Mouse (Mus musculus) heart, embryonic 14.5 days (tissue): ENCODE results near the gene Gdf1. TPM values are rescaled to one million over a fixed set of nuclear protein-coding genes. Genes with fewer than 3 reads are reported as not detected.

Experiments used
- ATAC-seq: fragments of 200-750 bp; cut with Nextera tagmentation; 2 replicates; pipeline ENCODE4 v1.8.0; 2017; ENCODE audit warnings: low read depth, moderate TSS enrichment; ENCODE audit not compliant: insufficient number of reproducible peaks, insufficient read depth, low FRiP score
- H3K27ac ChIP-seq, 2 experiments: fragments of 200-500 bp in 1 of 2; fragments of 300-500 bp in 1 of 2; sonication (generic) in 1 of 2; replicated peaks in 1 of 2; 2 replicates each; pipeline ENCODE4 v1.5.1; 2012 to 2014; ENCODE audit warnings: low read depth in 2 of 2, low read length in 2 of 2, control low read depth in 1 of 2, mild to moderate bottlenecking in 1 of 2, mixed read lengths in 1 of 2; ENCODE audit not compliant: control insufficient read depth in 1 of 2, insufficient read depth in 1 of 2
- H3K27me3 ChIP-seq: fragments of 300-500 bp; sonication (generic); 2 replicates; pipeline ENCODE4 v1.6.1; 2014; ENCODE audit warnings: mild to moderate bottlenecking, low read length, control low read depth; ENCODE audit not compliant: control insufficient read depth, insufficient read depth
- H3K36me3 ChIP-seq: fragments of 300-500 bp; sonication (generic); 2 replicates; pipeline ENCODE4 v1.6.1; 2014; ENCODE audit warnings: mild to moderate bottlenecking, control low read depth, low read length, mixed read lengths; ENCODE audit not compliant: control insufficient read depth, insufficient read depth
- H3K4me1 ChIP-seq, 2 experiments: fragments of 200-500 bp in 1 of 2; fragments of 300-500 bp in 1 of 2; sonication (generic) in 1 of 2; 2 replicates each; pipeline ENCODE4 v1.6.1; 2012 to 2014; ENCODE audit warnings: low read length in 2 of 2, control low read depth in 1 of 2, mixed read lengths in 1 of 2; ENCODE audit not compliant: control insufficient read depth in 2 of 2, insufficient read depth in 2 of 2
- H3K4me2 ChIP-seq: fragments of 300-500 bp; sonication (generic); 2 replicates; pipeline ENCODE4 v1.6.1; 2014; ENCODE audit warnings: mild to moderate bottlenecking, low read length
- H3K4me3 ChIP-seq, 2 experiments: fragments of 200-500 bp in 1 of 2; fragments of 300-500 bp in 1 of 2; sonication (generic) in 1 of 2; 2 replicates each; pipeline ENCODE4 v1.5.1; 2012 to 2014; ENCODE audit warnings: low read length in 2 of 2, mild to moderate bottlenecking in 2 of 2, control low read depth in 1 of 2, low read depth in 1 of 2, moderate library complexity in 1 of 2; ENCODE audit not compliant: control insufficient read depth in 1 of 2, insufficient read depth in 1 of 2
- H3K9ac ChIP-seq: fragments of 300-500 bp; sonication (generic); 2 replicates; pipeline ENCODE4 v1.6.1; 2014; ENCODE audit warnings: mild to moderate bottlenecking, low read length
- H3K9me3 ChIP-seq: fragments of 300-500 bp; sonication (generic); 2 replicates; pipeline ENCODE4 v1.6.1; 2016; ENCODE audit warnings: low read length, control low read depth; ENCODE audit not compliant: control insufficient read depth
- WGBS: fragments of 180-500 bp; shearing (Covaris S2); extraction: QIAGEN DNeasy Blood & Tissue Kit; methylation state at CpG from one replicate; pipeline ENCODE4 v1.1.7; 2014; 5-methylcytosine and 5-hydroxymethylcytosine counted together
- polyA plus RNA-seq: library from polyadenylated mRNA; unstranded; fragments of >200 nt; fragmentation: Nextera tagmentation; extraction: Ambion mirVana; gene quantifications from 2 replicates; pipeline ENCODE4 v1.2.1, GENCODE M21; 2014

Gdf1 gene
- polyA plus RNA-seq, 1 experiment from 2014 or later = 0.57 TPM

DNA sequence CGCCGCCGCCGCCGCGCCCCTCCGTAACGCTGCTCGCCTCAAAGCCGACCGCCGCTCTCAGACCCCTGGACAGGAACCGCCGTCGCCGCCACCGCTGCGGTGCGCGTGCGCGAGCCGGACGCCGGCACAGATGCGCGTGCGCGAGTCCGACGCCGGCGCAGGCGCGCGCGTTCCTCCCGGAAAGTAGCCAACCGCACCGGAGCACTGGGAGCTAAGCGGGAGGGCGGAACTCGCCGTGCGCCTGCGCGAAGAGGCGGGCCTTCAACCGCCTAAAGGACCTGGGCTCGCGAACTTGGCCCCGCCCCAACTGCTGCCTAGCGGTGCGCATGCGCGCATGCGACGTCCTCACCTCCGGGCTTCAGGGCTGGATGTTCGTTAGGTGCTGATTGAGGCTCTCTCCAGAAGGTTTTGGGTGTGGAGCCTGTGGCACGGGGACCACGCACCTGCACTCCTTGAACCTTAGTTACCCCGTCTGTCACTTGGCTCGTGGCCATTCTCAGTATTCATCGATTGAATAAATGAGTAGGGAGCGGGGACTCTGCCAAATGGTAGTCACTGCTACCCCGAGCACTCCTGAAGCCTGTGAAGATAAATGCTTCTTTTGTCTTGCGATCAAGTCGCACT lies 23.7 kb downstream of the Gdf1 start, which contains the start of gene Upf1:
Upf1 (minus strand) TSS at position 85 of the 624 bp plus-strand sequence.
- Histone ChIP-seq H3K27me3 (no peaks in the 10 kb centered on the region), H3K4me3 (peak within 1 kb of the TSS; percentile 80 to 99), H3K9me3 (no peaks in the 10 kb centered on the region), H3K4me2 (peak within 1 kb of the TSS; percentile 99), H3K36me3 (peaks cover 21% of the 10 kb centered on the region), H3K4me1 (peaks cover 27 to 34% of the 10 kb centered on the region in 2 experiments), H3K27ac (peak within 1 kb of the TSS; percentile 65 to 88), H3K9ac (peak within 1 kb of the TSS; percentile 98)
- under 1% methylated on average over 66 of the region's 69 CpGs for WGBS
- peak; percentile 87 for ATAC-seq

DNA sequence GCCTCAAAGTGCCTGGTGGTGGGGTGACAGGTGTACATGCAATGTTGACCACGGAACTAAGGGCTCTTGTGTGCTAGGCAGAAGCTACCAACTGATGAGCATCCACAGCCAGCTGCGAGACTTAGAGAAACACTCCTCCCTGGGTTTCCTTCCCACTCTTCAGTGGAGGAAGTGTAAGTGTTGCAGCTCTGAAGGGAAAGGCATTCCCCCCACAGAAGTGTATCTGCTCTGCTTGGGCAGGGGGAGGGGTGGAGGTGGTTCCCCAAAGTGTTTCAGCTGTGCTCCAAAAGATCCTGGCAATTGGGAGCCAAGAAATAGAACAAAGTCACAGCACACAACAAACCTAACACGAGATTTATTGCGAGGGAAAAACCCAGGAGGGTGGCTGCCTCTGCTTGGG lies 24.4 kb downstream of the Gdf1 start:
- H3K27me3 ChIP-seq = no peaks in the 10 kb centered on the region
- peaks cover 14% of the 10 kb centered on the region for H3K36me3 ChIP-seq
- peak overlapping the region; percentile 71 for H3K9ac ChIP-seq
- H3K4me3 ChIP-seq = peak overlapping the region in 1 of 2 experiments; percentile 99; a peak in 2 of 4 replicates
- H3K4me1 ChIP-seq = peaks cover 25 to 34% of the 10 kb centered on the region in 2 experiments
- ATAC-seq = no peak
- H3K27ac ChIP-seq = peak overlapping the region in 1 of 2 experiments; percentile 68; a peak in 1 of 4 replicates
- no peaks in the 10 kb centered on the region for H3K9me3 ChIP-seq
- WGBS = 61% methylated on average over 4 of the region's 4 CpGs
- H3K4me2 ChIP-seq = peak overlapping the region; percentile 78

DNA sequence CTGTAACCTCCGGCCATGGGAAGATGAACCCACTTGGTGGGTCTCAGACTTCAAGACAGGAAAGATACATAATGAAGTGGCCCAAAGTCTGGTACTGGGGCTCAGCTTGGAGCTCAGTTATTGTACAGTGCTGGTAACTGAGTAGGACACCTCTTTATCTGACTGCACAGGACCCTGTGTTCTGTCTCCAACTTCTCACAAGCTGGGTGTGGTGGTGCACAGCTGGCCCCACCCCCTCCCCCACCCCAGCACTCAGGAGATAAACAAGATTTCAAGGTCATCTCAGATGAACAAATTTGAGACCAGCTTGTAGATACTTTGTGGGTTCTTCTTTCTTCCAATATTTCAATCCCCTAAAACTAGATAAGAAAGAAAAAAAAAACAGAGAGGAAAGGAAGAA lies 26.5 kb downstream of the Gdf1 start:
- H3K27me3 ChIP-seq = no peaks in the 10 kb centered on the region
- peaks cover 20 to 21% of the 10 kb centered on the region in 2 experiments for H3K4me1 ChIP-seq
- H3K4me3 ChIP-seq = no peak overlapping the region
- H3K9ac ChIP-seq = no peak overlapping the region
- no peak overlapping the region for H3K4me2 ChIP-seq
- H3K9me3 ChIP-seq = no peaks in the 10 kb centered on the region
- ATAC-seq = no peak
- H3K36me3 ChIP-seq = no peaks in the 10 kb centered on the region
- no peak overlapping the region for H3K27ac ChIP-seq
- WGBS = 78% methylated on average over 1 of the region's 1 CpGs

DNA sequence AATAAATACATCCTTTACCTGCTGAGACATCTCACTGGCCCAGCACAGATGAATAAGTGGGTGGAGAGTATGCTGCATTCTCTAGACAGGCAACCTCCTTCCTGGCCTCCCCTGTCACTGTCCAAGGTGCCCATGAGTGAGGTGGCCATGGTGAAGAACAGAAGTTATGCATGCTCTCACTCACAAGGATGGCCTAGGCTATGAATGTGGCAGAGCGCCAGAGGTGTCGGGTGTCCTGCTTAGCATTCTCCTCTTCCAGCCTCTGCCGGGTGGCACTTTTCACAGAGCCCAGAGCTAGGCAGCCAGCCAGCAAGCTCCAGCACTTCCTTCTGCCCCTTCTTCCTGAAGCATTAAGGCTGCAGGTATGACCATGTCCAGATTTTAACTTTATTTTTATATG lies 29.8 kb downstream of the Gdf1 start:
- H3K27ac ChIP-seq = no peak overlapping the region
- WGBS = 11% methylated on average over 3 of the region's 3 CpGs
- no peak overlapping the region for H3K9ac ChIP-seq
- no peaks in the 10 kb centered on the region for H3K9me3 ChIP-seq
- H3K4me3 ChIP-seq = no peak overlapping the region
- ATAC-seq = no peak
- H3K4me2 ChIP-seq = no peak overlapping the region
- no peaks in the 10 kb centered on the region for H3K27me3 ChIP-seq
- no peaks in the 10 kb centered on the region for H3K36me3 ChIP-seq
- peaks cover 0 to 2% of the 10 kb centered on the region in 2 experiments; a peak in 1 of 4 replicates for H3K4me1 ChIP-seq

DNA sequence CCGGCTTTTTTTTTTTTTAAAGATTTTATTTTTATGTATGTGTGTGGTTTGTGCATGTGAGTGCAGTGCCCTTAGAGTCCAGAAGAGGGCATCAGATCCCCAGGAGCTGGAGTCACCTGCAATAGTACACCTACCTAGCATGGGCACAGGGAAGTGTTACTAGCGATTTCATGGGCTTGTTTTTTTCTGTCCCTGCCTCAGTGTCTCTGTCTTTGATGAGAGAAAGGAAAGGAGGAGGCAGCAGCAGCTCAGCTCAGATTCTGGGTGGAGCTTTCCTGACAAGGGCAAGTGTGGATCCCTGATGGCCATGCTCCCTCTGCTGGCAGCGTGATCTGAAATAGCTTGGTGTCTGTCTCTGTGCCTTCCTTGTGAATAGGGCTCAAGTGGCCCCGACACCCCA lies 31.2 kb downstream of the Gdf1 start:
- no peaks in the 10 kb centered on the region for H3K9me3 ChIP-seq
- H3K9ac ChIP-seq = no peak overlapping the region
- no peak for ATAC-seq
- H3K27me3 ChIP-seq = no peaks in the 10 kb centered on the region
- WGBS = 49% methylated on average over 4 of the region's 4 CpGs
- H3K4me1 ChIP-seq = peaks cover 0 to 2% of the 10 kb centered on the region in 2 experiments; a peak in 1 of 4 replicates
- H3K4me2 ChIP-seq = no peak overlapping the region
- H3K27ac ChIP-seq = no peak overlapping the region
- no peaks in the 10 kb centered on the region for H3K36me3 ChIP-seq
- H3K4me3 ChIP-seq = no peak overlapping the region

DNA sequence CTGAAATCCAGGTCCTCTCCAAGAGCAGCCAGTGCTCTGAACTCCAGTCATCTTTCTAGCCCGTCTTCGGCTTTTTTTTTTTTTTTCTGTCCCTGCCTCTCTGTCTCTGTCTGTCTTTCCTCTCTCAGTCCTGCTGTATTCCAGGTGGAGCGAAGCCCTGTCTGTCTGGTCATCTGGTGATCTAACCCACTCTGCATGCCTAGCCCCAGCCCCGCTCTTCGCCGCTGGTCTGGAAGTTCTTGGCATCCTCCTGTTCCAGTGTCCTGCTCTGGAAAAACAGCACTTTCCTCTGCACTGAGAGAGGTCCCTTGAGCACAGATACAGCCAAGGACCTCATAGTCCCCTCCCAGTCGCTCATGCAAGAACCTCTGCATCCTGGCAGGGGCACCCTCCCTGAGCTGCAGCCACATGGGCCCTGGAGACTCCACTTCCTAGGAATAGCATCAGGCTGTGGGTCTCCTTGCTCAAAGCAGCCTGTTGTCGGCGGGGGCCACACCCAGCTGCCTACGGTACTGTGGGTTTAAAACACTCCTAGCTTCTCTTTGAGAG lies 31.9 kb downstream of the Gdf1 start:
- no peak for ATAC-seq
- Histone ChIP-seq H3K27me3 (no peaks in the 10 kb centered on the region), H3K4me2 (no peak overlapping the region), H3K4me1 (peaks cover 0 to 2% of the 10 kb centered on the region in 2 experiments; a peak in 1 of 4 replicates), H3K9me3 (no peaks in the 10 kb centered on the region), H3K9ac (no peak overlapping the region), H3K36me3 (no peaks in the 10 kb centered on the region), H3K27ac (no peak overlapping the region), H3K4me3 (no peak overlapping the region)
- 65% methylated on average over 10 of the region's 10 CpGs for WGBS

DNA sequence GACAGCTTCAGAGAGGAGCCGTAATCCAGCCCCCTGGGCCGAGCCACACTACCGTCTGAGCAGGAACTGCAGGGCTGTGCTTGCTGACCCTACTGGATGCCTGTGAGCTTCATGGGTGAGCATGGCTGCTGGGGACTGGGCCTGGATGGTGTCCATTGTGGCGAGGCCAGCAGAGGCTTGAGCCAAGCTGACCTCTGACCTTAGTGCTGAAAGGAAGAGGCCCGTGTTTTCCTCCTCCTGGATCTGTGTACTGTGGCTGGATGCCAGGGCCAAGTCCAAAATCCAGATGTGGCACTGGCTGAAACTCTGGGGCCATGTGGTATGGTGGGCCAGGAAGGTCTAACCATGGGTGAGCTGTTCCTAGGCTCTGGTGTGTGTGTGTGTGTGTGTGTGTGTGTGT lies 34.4 kb downstream of the Gdf1 start:
- Histone ChIP-seq H3K27me3 (no peaks in the 10 kb centered on the region), H3K4me1 (peaks cover 0 to 5% of the 10 kb centered on the region in 2 experiments; a peak in 1 of 4 replicates), H3K36me3 (no peaks in the 10 kb centered on the region), H3K9ac (no peak overlapping the region), H3K4me2 (no peak overlapping the region), H3K4me3 (no peak overlapping the region), H3K27ac (no peak overlapping the region; a peak in 2 of 4 replicates), H3K9me3 (no peaks in the 10 kb centered on the region)
- 35% methylated on average over 5 of the region's 5 CpGs for WGBS
- peak; percentile 40; the same call in 1 of the 2 replicates for ATAC-seq
